Mouse (Mus musculus): Measurements from ENCODE around the gene Tusc2.

DNA sequence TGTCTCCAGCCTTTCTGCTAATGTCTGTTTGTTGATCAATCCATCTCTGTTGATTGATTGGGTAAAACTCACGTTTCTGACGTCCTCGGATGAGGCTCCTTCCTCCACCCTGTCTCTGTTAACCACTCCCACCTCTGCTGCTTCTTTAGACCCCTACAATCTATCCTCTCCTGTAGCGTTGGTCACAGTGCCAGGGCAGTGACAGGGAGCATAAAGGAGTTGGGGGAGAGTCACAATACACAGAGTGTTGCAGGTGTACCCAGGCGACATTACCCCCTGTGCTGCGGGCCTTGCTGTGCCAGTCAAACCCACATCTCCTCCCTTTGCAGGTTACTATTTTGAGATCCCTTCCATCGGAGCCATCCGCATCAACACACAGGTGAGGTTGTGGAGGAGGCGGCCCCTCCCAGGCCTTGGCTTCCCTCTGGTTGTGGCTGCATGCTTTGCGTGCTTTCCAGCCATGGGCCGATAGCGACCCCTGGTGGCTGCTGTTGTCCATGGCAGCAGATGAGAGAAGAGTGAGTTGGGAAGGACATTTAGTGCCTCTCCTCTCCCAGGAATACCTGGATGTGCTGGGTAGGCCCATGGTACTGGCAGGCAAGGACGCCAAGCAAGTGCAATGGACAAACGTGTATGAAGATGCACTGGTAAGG is 48.6 kb upstream of the Tusc2 start:
- peak; percentile 98 for TF ChIP-seq CTCF (IDR thresholded peaks at IDR 0.05; ENCODE audit: extremely low read depth, insufficient read depth, low read length)
- TF ChIP-seq POLR2A (IDR thresholded peaks at IDR 0.05; ENCODE audit: extremely low read depth, insufficient read depth, low read length): no peak
